Mouse (Mus musculus): ENCODE results near the gene Gypa.

The Gypa gene

GRCm38 (mm10) chr8:80493523-80494345 is at the start of gene Gypa:
Gene Gypa, plus strand, starts transcription at chr8:80493781.
- peak; percentile 44 for DNase-seq (ENCODE audit: low read depth)

GRCm38 (mm10) chr8:80444534-80445072 is 49.0 kb upstream of the Gypa start:
- DNase-seq (ENCODE audit: low read depth) = no peak

GRCm38 (mm10) chr8:80447217-80447616 is 46.4 kb upstream of the Gypa start:
- DNase-seq (ENCODE audit: low read depth) = no peak

GRCm38 (mm10) chr8:80451938-80452690 is 41.5 kb upstream of the Gypa start:
- DNase-seq (ENCODE audit: low read depth) = no peak

- peak; percentile 86 for DNase-seq (ENCODE audit: low read depth)
These were observed 30.1 kb upstream of the Gypa start for GRCm38 (mm10) chr8:80463450-80463917.

- no peak for DNase-seq (ENCODE audit: low read depth)
These were observed 18.6 kb upstream of the Gypa start for GRCm38 (mm10) chr8:80474971-80475370.

- DNase-seq (ENCODE audit: low read depth) = no peak
These were observed 15.4 kb upstream of the Gypa start for GRCm38 (mm10) chr8:80478156-80478555.

- no peak for DNase-seq (ENCODE audit: low read depth)
These were observed 14.5 kb upstream of the Gypa start for GRCm38 (mm10) chr8:80479129-80479528.

- no peak for DNase-seq (ENCODE audit: low read depth)
These were observed 11.4 kb upstream of the Gypa start for GRCm38 (mm10) chr8:80482173-80482572.

GRCm38 (mm10) chr8:80482822-80483774 is 10.5 kb upstream of the Gypa start:
- DNase-seq (ENCODE audit: low read depth) = peak; percentile 45

GRCm38 (mm10) chr8:80491562-80491961 is 2.0 kb upstream of the Gypa start:
- peak; percentile 28 for DNase-seq (ENCODE audit: low read depth)

GRCm38 (mm10) chr8:80492987-80493441 is 567 bp upstream of the Gypa start:
- peak; percentile 79 for DNase-seq (ENCODE audit: low read depth)

- DNase-seq (ENCODE audit: low read depth) = no peak
These were observed 722 bp downstream of the Gypa start for GRCm38 (mm10) chr8:80494346-80494660.

- no peak for DNase-seq (ENCODE audit: low read depth)
These were observed 1.2 kb downstream of the Gypa start for GRCm38 (mm10) chr8:80494819-80495218.

GRCm38 (mm10) chr8:80495527-80495926 is 1.9 kb downstream of the Gypa start:
- DNase-seq (ENCODE audit: low read depth) = no peak

GRCm38 (mm10) chr8:80497323-80497722 is 3.7 kb downstream of the Gypa start:
- no peak for DNase-seq (ENCODE audit: low read depth)

- no peak for DNase-seq (ENCODE audit: low read depth)
These were observed 6.7 kb downstream of the Gypa start for GRCm38 (mm10) chr8:80500244-80500643.

- DNase-seq (ENCODE audit: low read depth) = no peak
These were observed 7.2 kb downstream of the Gypa start for GRCm38 (mm10) chr8:80500773-80501172.

GRCm38 (mm10) chr8:80501283-80501682 is 7.7 kb downstream of the Gypa start:
- no peak for DNase-seq (ENCODE audit: low read depth)

- no peak for DNase-seq (ENCODE audit: low read depth)
These were observed 33.1 kb downstream of the Gypa start for GRCm38 (mm10) chr8:80526382-80527355.

All from 416B (cell line).